ENCODE assay signal across 34 mouse cellular contexts in the genomic region with DNA sequence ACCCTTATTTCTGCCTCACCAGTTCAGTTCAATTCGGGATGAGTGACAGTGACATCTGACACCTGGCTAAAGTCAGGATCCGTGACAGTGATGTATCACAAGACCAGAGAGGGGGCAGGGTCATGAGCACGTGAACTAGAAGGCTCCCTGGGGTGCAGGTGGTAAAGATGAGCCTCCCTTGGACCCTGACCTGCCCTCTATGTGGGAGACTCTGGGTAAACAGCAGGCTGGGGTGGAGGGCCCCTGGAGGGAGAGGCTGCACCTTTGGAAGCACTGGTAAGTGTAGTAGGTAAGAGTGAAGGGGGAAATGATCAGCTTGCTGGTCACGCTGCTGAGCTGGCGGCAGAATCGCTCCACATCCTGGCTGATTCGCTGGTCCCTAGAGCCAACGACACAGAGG. TPM values are rescaled to one million over a fixed set of nuclear protein-coding genes. Genes with fewer than 3 reads are reported as not detected.
DNase-seq lines count a peak whose midpoint lies in the region; ATAC-seq and TF ChIP-seq lines count a peak whose summit lies in the region.
"Had no signal": no experiment of that assay in that cellular context is flagged by ENCODE, and none has a peak within 500 bp of the region (broad histone marks: within the 10 kb centered on the region; RNA-seq: fewer than 3 reads in every experiment).

No protein-coding gene starts in this region.

- H3K27me3 ChIP-seq in kidney, adult 2 months (replicated peaks; ENCODE audit: control insufficient read depth, insufficient read depth, low read length): no peaks in the 10 kb centered on the region
- no peaks in the 10 kb centered on the region for H3K27me3 ChIP-seq in kidney, postnatal 0 days (ENCODE audit: insufficient read depth, low read length)
- H3K27me3 ChIP-seq: embryonic facial prominence, embryonic 13.5 days; hindbrain, embryonic 12.5 days; limb, embryonic 12.5 days had no signal

- TF ChIP-seq POLR2A in kidney, adult 2 months (IDR thresholded peaks at IDR 0.05; ENCODE audit: low read depth, low read length): no peak

- peak; percentile 27 for DNase-seq in ZHBTc4 (ENCODE audit: low read depth, low spot score)
- peak; percentile 80 for DNase-seq in kidney, adult 2 months
- DNase-seq in kidney, postnatal 0 days (ENCODE audit: low spot score): peak; percentile 22
- peak; percentile 85 for DNase-seq in yolk sac, embryonic 10.5 days (ENCODE audit: low spot score)
- DNase-seq in spleen, postnatal 14 days (ENCODE audit: low spot score in 2 of 2): no peak
- no peak for DNase-seq in left cerebral cortex, adult 18-20 months (ENCODE audit: low spot score in 2 of 2)
- DNase-seq in urinary bladder, postnatal 10 days (ENCODE audit: low spot score): no peak
- DNase-seq: adrenal gland, adult 8-10 months; cerebellum, adult 11-12 months; cerebellum, postnatal 10 days; gastrocnemius, postnatal 10 days; liver, postnatal 0 days; lung, postnatal 10 days; right cerebral cortex, adult 18-20 months; thymus, adult 18-20 months; thymus, postnatal 36 days had no signal

- no peak overlapping the region for H3K4me2 ChIP-seq in kidney, postnatal 0 days (ENCODE audit: low read length)
- H3K4me2 ChIP-seq: embryonic facial prominence, embryonic 13.5 days; heart, embryonic 11.5 days; hindbrain, embryonic 12.5 days; limb, embryonic 12.5 days; liver, embryonic 11.5 days had no signal

- H3K9ac ChIP-seq in kidney, postnatal 0 days (ENCODE audit: low read depth, low read length): no peak overlapping the region
- H3K9ac ChIP-seq: embryonic facial prominence, embryonic 13.5 days; hindbrain, embryonic 12.5 days; limb, embryonic 12.5 days; liver, postnatal 0 days had no signal

- no peak for TF ChIP-seq CTCF in kidney, adult 2 months (conservative IDR thresholded peaks at IDR 0.05; ENCODE audit: insufficient read depth, insufficient read length, low read depth, low read length)
- TF ChIP-seq CTCF in kidney, postnatal 0 days (IDR thresholded peaks at IDR 0.05; ENCODE audit: low read depth): no peak

- H3K9me3 ChIP-seq in kidney, postnatal 0 days (replicated peaks; ENCODE audit: low read length): no peaks in the 10 kb centered on the region
- H3K9me3 ChIP-seq: embryonic facial prominence, embryonic 13.5 days; hindbrain, embryonic 12.5 days; limb, embryonic 12.5 days; midbrain, embryonic 10.5 days had no signal

- H3K27ac ChIP-seq in kidney, adult 2 months (ENCODE audit: insufficient read depth, low read depth, low read length): peak overlapping the region; percentile 40; the same call in 1 of the 2 replicates
- peak overlapping the region; percentile 58; the same call in 1 of the 2 replicates for H3K27ac ChIP-seq in kidney, postnatal 0 days
- H3K27ac ChIP-seq: embryonic facial prominence, embryonic 13.5 days; hindbrain, embryonic 12.5 days; limb, embryonic 12.5 days; midbrain, embryonic 10.5 days had no signal

- no peaks in the 10 kb centered on the region for H3K36me3 ChIP-seq in kidney, adult 2 months (ENCODE audit: control insufficient read depth, insufficient read depth, low read length)
- H3K36me3 ChIP-seq in kidney, postnatal 0 days (ENCODE audit: insufficient read depth, low read length): no peaks in the 10 kb centered on the region

- H3K4me1 ChIP-seq in kidney, adult 2 months (ENCODE audit: control insufficient read depth, insufficient read depth, low read length): 0 out of 2 replicates have a peak, but pooled peaks cover 2% of the 10 kb centered on the region
- H3K4me1 ChIP-seq in kidney, postnatal 0 days (replicated peaks; ENCODE audit: insufficient read depth, low read length): peaks cover 6% of the 10 kb centered on the region; the same call in 1 of the 2 replicates

- H3K4me3 ChIP-seq in kidney, adult 2 months (ENCODE audit: insufficient read depth, low read depth, low read length): no peak overlapping the region
- H3K4me3 ChIP-seq in kidney, postnatal 0 days (replicated peaks; ENCODE audit: low read depth, low read length): no peak overlapping the region
- H3K4me3 ChIP-seq: embryonic facial prominence, embryonic 13.5 days; hindbrain, embryonic 12.5 days; limb, embryonic 12.5 days; midbrain, embryonic 10.5 days; myocyte had no signal

- WGBS in kidney, adult 2 months: 43% methylated on average over 8 of the region's 8 CpGs
- 38% methylated on average over 8 of the region's 8 CpGs for WGBS in kidney, postnatal 0 days

- peak; percentile 74 for ATAC-seq in kidney, postnatal 0 days (replicated peaks; ENCODE audit: low FRiP score, low read depth)
- ATAC-seq: activated CD4-positive, CD25-positive, alpha-beta regulatory T cell, adult 4 months; forebrain, embryonic 14.5 days; liver, postnatal 0 days; midbrain, embryonic 16.5 days had no signal

RNA-seq across cellular contexts. Expression of gene Abcd4, which starts 4.7 kb away (rescaled TPM):
- 57.7 and 63.3 TPM in 2 replicates for polyA plus RNA-seq in kidney, adult 2 months (2012; rRNA removed)
- 12.1 and 16.9 TPM in 2 replicates for polyA plus RNA-seq in kidney, postnatal 0 days (2015; fragmentation: Nextera tagmentation; extraction: Ambion mirVana)
- total RNA-seq in left cerebral cortex, adult 18-20 months (2021): 10 to 100 TPM in 1 of 2 experiments, 1 to 10 TPM in 1; 7.9 to 10.2 TPM

RNA-seq across cellular contexts. Expression of gene Vrtn, which starts 28.3 kb away (rescaled TPM):
- polyA plus RNA-seq in kidney, adult 2 months (2012; rRNA removed): not detected in 2 replicates
- polyA plus RNA-seq in kidney, postnatal 0 days (2015; fragmentation: Nextera tagmentation; extraction: Ambion mirVana): not detected in 2 replicates
- not detected for total RNA-seq in left cerebral cortex, adult 18-20 months (2021)
- total RNA-seq: adrenal gland, adult 8-10 months; gastrocnemius, postnatal 10 days; granulocyte monocyte progenitor cell, adult 5-6 weeks; layer of hippocampus, adult 18-20 months; layer of hippocampus, postnatal 25 days; left cerebral cortex, postnatal 14 days; MEL had no signal
- polyA plus RNA-seq: activated CD4-positive, CD25-positive, alpha-beta regulatory T cell, adult 4 months; embryonic facial prominence, embryonic 13.5 days; forebrain, embryonic 14.5 days; heart, embryonic 11.5 days; heart, postnatal 0 days; hindbrain, embryonic 12.5 days; limb, embryonic 12.5 days; liver, embryonic 11.5 days; liver, postnatal 0 days; midbrain, embryonic 10.5 days; myocyte; neural tube, embryonic 14.5 days; stomach, embryonic 16.5 days had no signal

RNA-seq across cellular contexts. Expression of gene Vsx2, which starts 43.0 kb away (rescaled TPM):
- not detected in 2 replicates for polyA plus RNA-seq in kidney, adult 2 months (2012; rRNA removed)
- polyA plus RNA-seq in kidney, postnatal 0 days (2015; fragmentation: Nextera tagmentation; extraction: Ambion mirVana): not detected in 2 replicates
- under 1 TPM; 0.26 to 0.35 TPM for total RNA-seq in left cerebral cortex, adult 18-20 months (2021)
- total RNA-seq: granulocyte monocyte progenitor cell, adult 5-6 weeks; MEL had no signal
- polyA plus RNA-seq: activated CD4-positive, CD25-positive, alpha-beta regulatory T cell, adult 4 months; forebrain, embryonic 14.5 days; heart, embryonic 11.5 days; heart, postnatal 0 days; liver, embryonic 11.5 days; liver, postnatal 0 days; myocyte; stomach, embryonic 16.5 days had no signal

Comparison
In these comparisons a context has a peak if more than half of its experiments do, and no peak if none do; other contexts are left out.
1. DNase-seq: peak in ZHBTc4 (single experiment), kidney, adult 2 months (single experiment), kidney, postnatal 0 days (single experiment) and yolk sac, embryonic 10.5 days (single experiment); none in spleen, postnatal 14 days (0 of 2), left cerebral cortex, adult 18-20 months (0 of 2) and urinary bladder, postnatal 10 days (single experiment).